Mouse (Mus musculus): ENCODE measurements around the gene Nmral1.

GRCm38 (mm10) chr16:4762437-4762836 lies 43.3 kb upstream of the Nmral1 start:
- TF ChIP-seq HCFC1 (IDR thresholded peaks at IDR 0.05; ENCODE audit: borderline replicate concordance, insufficient read depth, low read length) (no peak), ZC3H11A (IDR thresholded peaks at IDR 0.05; ENCODE audit: borderline replicate concordance, low read depth, low read length) (no peak), MAFK (IDR thresholded peaks at IDR 0.05; ENCODE audit: insufficient read depth, low read depth, low read length) (no peak), ZNF384 (IDR thresholded peaks at IDR 0.05; ENCODE audit: low read depth, low read length) (no peak)

Data from ES-E14 (cell line).